Mouse (Mus musculus): Measurements from ENCODE around the gene Mettl14.

The Mettl14 gene

DNA sequence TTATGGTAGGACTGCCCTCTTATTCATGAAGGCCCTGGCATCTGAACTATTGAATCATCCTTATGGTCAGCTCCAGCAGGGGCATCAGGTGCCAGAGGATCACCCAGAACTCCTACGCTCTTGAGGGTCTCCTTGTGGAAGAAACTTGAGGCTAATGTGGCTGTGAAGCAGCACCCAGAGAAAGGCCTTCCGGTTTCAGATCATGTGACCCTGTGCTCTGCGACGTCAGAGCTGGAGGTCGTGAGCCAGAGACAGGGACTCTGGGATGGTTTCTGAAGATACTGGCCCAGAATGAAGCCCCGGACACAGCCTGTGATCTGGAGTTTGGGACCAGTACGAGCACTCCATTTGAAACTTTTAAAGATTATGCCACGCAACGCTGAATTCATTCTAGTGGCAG is 65.6 kb downstream of the Mettl14 start:
- no peak for DNase-seq (ENCODE audit: low spot score)
